Mouse (Mus musculus) MEL (cell line): ENCODE results near the gene Lhfpl5.

ENCODE experiments used
- POLR2A ChIP-seq, 2 experiments: IDR thresholded peaks; 2 replicates each; pipeline ENCODE4 v1.6.1; 2011 to 2012; ENCODE audit warnings: low read length in 2 of 2, mild to moderate bottlenecking in 2 of 2, control low read depth in 1 of 2, improper control_type of control experiment in 1 of 2, low read depth in 1 of 2, moderate library complexity in 1 of 2; ENCODE audit not compliant: control insufficient read depth in 1 of 2, insufficient read depth in 1 of 2, poor library complexity in 1 of 2
- TAL1 ChIP-seq: IDR thresholded peaks from 2 replicates; pipeline ENCODE4 v1.6.1; 2012; ENCODE audit warnings: mild to moderate bottlenecking, inconsistent platforms, low read length, moderate library complexity, mixed read lengths

DNA sequence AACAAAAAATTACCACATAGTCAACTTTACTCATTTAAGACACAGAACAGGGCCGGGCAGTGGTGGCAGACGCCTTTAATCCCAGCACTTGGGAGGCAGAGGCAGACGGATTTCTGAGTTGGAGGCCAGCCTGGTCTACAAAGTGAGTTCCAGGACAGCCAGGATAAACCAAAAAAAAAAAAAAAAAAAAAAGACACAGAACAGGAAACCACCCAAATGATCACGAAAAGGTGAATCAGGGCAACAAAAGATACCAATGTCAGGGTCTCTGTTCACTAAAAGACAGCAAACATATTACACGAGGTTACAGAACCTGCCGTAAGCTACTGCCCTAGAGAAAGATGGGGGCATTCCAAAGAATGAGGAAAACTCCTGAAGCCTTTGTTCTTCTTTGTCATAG is 37.7 kb downstream of the Lhfpl5 start:
- no peak for TF ChIP-seq TAL1
- no peak for TF ChIP-seq POLR2A (IDR thresholded peaks at IDR 0.05; ENCODE audit: control insufficient read depth in 1 of 2, insufficient read depth in 1 of 2, low read depth in 1 of 2, low read length in 2 of 2, poor library complexity in 1 of 2)
